ENCODE assay signal across 16 mouse cellular contexts in the genomic region with DNA sequence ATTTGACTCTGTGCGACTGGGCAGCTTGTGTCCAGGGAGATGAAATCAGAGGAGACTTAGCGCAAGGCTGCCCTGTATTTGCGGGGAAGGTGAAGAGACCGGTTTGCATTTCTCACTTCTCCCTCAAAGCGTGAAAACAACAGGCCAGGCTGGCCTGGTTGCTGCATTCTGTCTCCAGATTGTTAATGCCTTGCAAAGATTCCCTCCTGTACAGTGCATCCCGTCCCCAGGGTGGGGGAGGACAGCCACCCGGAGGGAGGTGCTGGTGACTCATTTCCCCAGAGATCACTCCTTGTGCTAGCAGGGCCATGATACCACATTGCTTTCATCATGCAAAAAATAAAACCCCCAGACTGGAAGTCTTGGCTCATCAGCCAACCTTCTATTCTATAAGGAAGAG. TPM values are rescaled to one million over a fixed set of nuclear protein-coding genes. Genes with fewer than 3 reads are reported as not detected.
A peak's percentile ranks its signal among the peaks of the same experiment; 100 is the strongest.
DNase-seq lines count a peak whose midpoint lies in the region; ATAC-seq and TF ChIP-seq lines count a peak whose summit lies in the region.
"Had no signal": no experiment of that assay in that cellular context is flagged by ENCODE, and none has a peak within 500 bp of the region (broad histone marks: within the 10 kb centered on the region; RNA-seq: fewer than 3 reads in every experiment).

No protein-coding gene starts in this region.

- DNase-seq in adrenal gland, adult (ENCODE audit: inconsistent age in 2 of 2, low spot score in 1 of 2): peak; percentile 78 to 83
- no peak for DNase-seq in adrenal gland, adult 8-10 months
- no peak for DNase-seq in midbrain, embryonic 10.5 days (ENCODE audit: low spot score)
- DNase-seq in midbrain, postnatal 0 days (ENCODE audit: low spot score): no peak
- DNase-seq in CH12.LX (ENCODE audit: extremely low read depth) (peak; percentile 93), adipocyte (ENCODE audit: low spot score) (no peak)
- DNase-seq in embryonic facial prominence, embryonic 10.5 days (ENCODE audit: low spot score): no peak
- DNase-seq in cerebellum, postnatal 36 days: no peak
- DNase-seq: cerebellum, adult 11-12 months had no signal

- in situ Hi-C loops in CH12.LX (cut with MboI; ENCODE audit: low pct_ligation_motif_present, low pct_unique_long_range_greater_than_20kb, low sequenced_read_pairs): loop anchor here (5.0 kb wide), 1 partner anchor 333 kb away; no protein-coding TSS in a partner anchor

- H3K4me3 ChIP-seq in midbrain, embryonic 10.5 days: no peak overlapping the region
- H3K4me3 ChIP-seq in midbrain, postnatal 0 days (ENCODE audit: low read depth, low read length): no peak overlapping the region
- no peak overlapping the region for H3K4me3 ChIP-seq in CH12.LX (replicated peaks in 1 of 3; ENCODE audit: low read depth in 2 of 3, low read length in 2 of 3, poor library complexity in 1 of 3)
- H3K4me3 ChIP-seq in embryonic facial prominence, embryonic 10.5 days: no peak overlapping the region

- H3K9ac ChIP-seq in midbrain, postnatal 0 days (replicated peaks; ENCODE audit: low read length, poor library complexity, severe bottlenecking): no peak overlapping the region
- 0 out of 2 replicates have a peak overlapping the region, but pooled peaks have one; percentile 35 for H3K9ac ChIP-seq in CH12.LX (ENCODE audit: insufficient read depth, low read depth)

- TF ChIP-seq RAD21 in CH12.LX (IDR thresholded peaks at IDR 0.05; ENCODE audit: low read depth, low read length): no peak; the same call in none of the 2 replicates

- TF ChIP-seq EP300 in CH12.LX (IDR thresholded peaks at IDR 0.05; ENCODE audit: low read length): peak; percentile 92

- 60% methylated on average over 7 of the region's 7 CpGs for WGBS in midbrain, embryonic 10.5 days
- WGBS in midbrain, postnatal 0 days: 58% methylated on average over 7 of the region's 7 CpGs
- WGBS in embryonic facial prominence, embryonic 10.5 days: 71% methylated on average over 7 of the region's 7 CpGs

- peak overlapping the region; percentile 14; the same call in 1 of the 2 replicates for H3K27ac ChIP-seq in midbrain, embryonic 10.5 days (replicated peaks)
- H3K27ac ChIP-seq in midbrain, postnatal 0 days (ENCODE audit: low read depth, low read length): no peak overlapping the region
- H3K27ac ChIP-seq in CH12.LX (ENCODE audit: insufficient read depth, low read depth): peak overlapping the region; percentile 17
- H3K27ac ChIP-seq in embryonic facial prominence, embryonic 10.5 days (replicated peaks): 0 out of 2 replicates have a peak overlapping the region, but pooled peaks have one; percentile 19

- peaks cover 52% of the 10 kb centered on the region for H3K4me1 ChIP-seq in midbrain, embryonic 10.5 days
- H3K4me1 ChIP-seq in midbrain, postnatal 0 days (ENCODE audit: insufficient read depth, low read length): no peaks in the 10 kb centered on the region
- peaks cover 5 to 38% of the 10 kb centered on the region in 2 experiments for H3K4me1 ChIP-seq in CH12.LX (ENCODE audit: control insufficient read depth in 1 of 2, insufficient read depth in 2 of 2)
- H3K4me1 ChIP-seq in embryonic facial prominence, embryonic 10.5 days: peaks cover 34% of the 10 kb centered on the region

- 0 out of 2 replicates have a peak, but pooled peaks have one; percentile 16 for TF ChIP-seq POLR2A in CH12.LX (IDR thresholded peaks at IDR 0.05; ENCODE audit: low read depth, low read length)

- no peaks in the 10 kb centered on the region for H3K36me3 ChIP-seq in midbrain, embryonic 10.5 days
- H3K36me3 ChIP-seq in midbrain, postnatal 0 days (ENCODE audit: insufficient read depth, low read length): no peaks in the 10 kb centered on the region
- H3K36me3 ChIP-seq in CH12.LX (replicated peaks in 1 of 2; ENCODE audit: control insufficient read depth in 1 of 2, insufficient read depth in 1 of 2, low read length in 1 of 2): no peaks in the 10 kb centered on the region
- H3K36me3 ChIP-seq in embryonic facial prominence, embryonic 10.5 days (replicated peaks): no peaks in the 10 kb centered on the region

- no peaks in the 10 kb centered on the region for H3K9me3 ChIP-seq in midbrain, embryonic 10.5 days (replicated peaks)
- no peaks in the 10 kb centered on the region for H3K9me3 ChIP-seq in midbrain, postnatal 0 days (ENCODE audit: low read length)
- H3K9me3 ChIP-seq in CH12.LX (replicated peaks; ENCODE audit: low read length): no peaks in the 10 kb centered on the region
- no peaks in the 10 kb centered on the region for H3K9me3 ChIP-seq in embryonic facial prominence, embryonic 10.5 days

- H3K4me2 ChIP-seq in midbrain, postnatal 0 days (ENCODE audit: low read depth, low read length, poor library complexity, severe bottlenecking): no peak overlapping the region
- H3K4me2 ChIP-seq in CH12.LX (ENCODE audit: insufficient read depth, low read depth, poor library complexity, severe bottlenecking): peak overlapping the region; percentile 78

- peaks cover 17% of the 10 kb centered on the region for H3K27me3 ChIP-seq in midbrain, embryonic 10.5 days (ENCODE audit: low read depth, poor library complexity, severe bottlenecking)
- no peaks in the 10 kb centered on the region for H3K27me3 ChIP-seq in midbrain, postnatal 0 days (ENCODE audit: insufficient read depth, low read length)
- no peaks in the 10 kb centered on the region for H3K27me3 ChIP-seq in CH12.LX (replicated peaks)
- peaks cover 3% of the 10 kb centered on the region; the same call in 1 of the 2 replicates for H3K27me3 ChIP-seq in embryonic facial prominence, embryonic 10.5 days (replicated peaks; ENCODE audit: low read depth, poor library complexity, severe bottlenecking)

- H3K79me2 ChIP-seq in CH12.LX (replicated peaks; ENCODE audit: control insufficient read depth, extremely low read depth, insufficient read depth, poor library complexity, severe bottlenecking): no peaks in the 10 kb centered on the region

- no peak for TF ChIP-seq CTCF in midbrain, postnatal 0 days (IDR thresholded peaks at IDR 0.05)
- no peak for TF ChIP-seq CTCF in CH12.LX (conservative IDR thresholded peaks at IDR 0.05 in 1 of 2, IDR thresholded peaks at IDR 0.05 in 1 of 2; ENCODE audit: low read depth in 2 of 2, low read length in 2 of 2)

- dilution Hi-C loops in CH12.LX (cut with MboI; ENCODE audit: extremely low pct_ligation_motif_present, extremely low pct_unique_long_range_greater_than_20kb, low sequenced_read_pairs): no loop called here

- ATAC-seq in midbrain, postnatal 0 days (ENCODE audit: low FRiP score): no peak

TF ChIP-seq in CH12.LX, 34 proteins besides CTCF, POLR2A, EP300 and RAD21 (continues in another document):
- TF ChIP-seq GABPA (IDR thresholded peaks at IDR 0.05; ENCODE audit: insufficient replicate concordance, low read depth, low read length) (no peak), JUND (conservative IDR thresholded peaks at IDR 0.05; ENCODE audit: low read depth, low read length) (peak; percentile 85), MAZ (IDR thresholded peaks at IDR 0.05; ENCODE audit: low read depth, low read length) (peak; percentile 92), TBP (conservative IDR thresholded peaks at IDR 0.05; ENCODE audit: low read depth, low read length) (0 out of 2 replicates have a peak, but pooled peaks have one; percentile 69), MEF2A (IDR thresholded peaks at IDR 0.05; ENCODE audit: borderline replicate concordance, low read depth, low read length) (peak; percentile 82), NELFE (IDR thresholded peaks at IDR 0.05; ENCODE audit: low read depth, low read length) (no peak), ELF1 (IDR thresholded peaks at IDR 0.05; ENCODE audit: low read depth, low read length) (peak; percentile 22; the same call in 1 of the 2 replicates), E2F4 (IDR thresholded peaks at IDR 0.05; ENCODE audit: insufficient replicate concordance, low read depth, low read length) (no peak), ZMIZ1 (IDR thresholded peaks at IDR 0.05; ENCODE audit: low read depth, low read length) (peak; percentile 44; the same call in 1 of the 2 replicates), PAX5 (IDR thresholded peaks at IDR 0.05; ENCODE audit: low read length) (no peak), MYC (IDR thresholded peaks at IDR 0.05; ENCODE audit: low read depth, low read length) (no peak), ZNF384 (IDR thresholded peaks at IDR 0.05; ENCODE audit: low read depth, low read length) (no peak), IRF4 (IDR thresholded peaks at IDR 0.05; ENCODE audit: low read depth, low read length) (peak; percentile 94), RCOR1 (conservative IDR thresholded peaks at IDR 0.05; ENCODE audit: low read depth, low read length) (peak; percentile 76; the same call in 1 of the 2 replicates), ZKSCAN1 (IDR thresholded peaks at IDR 0.05; ENCODE audit: borderline replicate concordance, low read depth, low read length) (no peak), BHLHE40 (IDR thresholded peaks at IDR 0.05; ENCODE audit: low read depth, low read length) (peak; percentile 78), KAT2A (IDR thresholded peaks at IDR 0.05; ENCODE audit: insufficient replicate concordance, low read length) (peak; percentile 69; the same call in 1 of the 2 replicates), MAX (IDR thresholded peaks at IDR 0.05; ENCODE audit: low read length) (peak; percentile 72), USF2 (conservative IDR thresholded peaks at IDR 0.05; ENCODE audit: low read depth, low read length) (no peak), UBTF (IDR thresholded peaks at IDR 0.05; ENCODE audit: low read depth, low read length) (0 out of 2 replicates have a peak, but pooled peaks have one; percentile 77), MXI1 (IDR thresholded peaks at IDR 0.05; ENCODE audit: low read depth, low read length) (peak; percentile 77), SMC3 (IDR thresholded peaks at IDR 0.05; ENCODE audit: low read depth, low read length) (peak; percentile 22), TCF12 (IDR thresholded peaks at IDR 0.05; ENCODE audit: low read depth, low read length) (peak; percentile 76), ZC3H11A (IDR thresholded peaks at IDR 0.05; ENCODE audit: low read depth, low read length) (no peak), ETS1 (conservative IDR thresholded peaks at IDR 0.05; ENCODE audit: low read depth, low read length) (peak; percentile 89), HCFC1 (IDR thresholded peaks at IDR 0.05; ENCODE audit: low read depth, low read length) (no peak)

RNA-seq across cellular contexts. Expression of a gene that starts 33.5 kb away (rescaled TPM):
- total RNA-seq in adrenal gland, adult 8-10 months (2022): not detected
- polyA plus RNA-seq in midbrain, embryonic 10.5 days (2016; fragmentation: Nextera tagmentation; extraction: Ambion mirVana): not detected in 2 replicates
- total RNA-seq in midbrain, postnatal 0 days (2014; rRNA removed): not detected in 2 replicates
- not detected in 2 replicates for polyA plus RNA-seq in midbrain, postnatal 0 days (2015; fragmentation: Nextera tagmentation; extraction: Ambion mirVana)
- 0.55 and 1.3 TPM in 2 replicates for total RNA-seq in CH12.LX (2012; rRNA removed)
- total RNA-seq in CH12.LX (2014; rRNA removed): 0.87 and 1.2 TPM in 2 replicates
- polyA plus RNA-seq in CH12.LX (2012; ENCODE audit: insufficient read length, low read depth): 2.9 and 3.3 TPM in 2 replicates
- polyA plus RNA-seq in embryonic facial prominence, embryonic 10.5 days (2016; fragmentation: Nextera tagmentation; extraction: Ambion mirVana): not detected in 2 replicates
- total RNA-seq: adrenal gland, postnatal 4 days; left cerebral cortex, adult 8-10 months had no signal
- polyA plus RNA-seq: heart, postnatal 0 days; intestine, embryonic 14.5 days; lung, embryonic 16.5 days; spleen, adult 2 months; thymus, postnatal 0 days had no signal

Comparison
In these comparisons a context has a peak if more than half of its experiments do, and no peak if none do; other contexts are left out.
1. DNase-seq: peak in adrenal gland, adult (2 of 2) and CH12.LX (single experiment); none in adrenal gland, adult 8-10 months (single experiment), midbrain, embryonic 10.5 days (single experiment), midbrain, postnatal 0 days (single experiment), embryonic facial prominence, embryonic 10.5 days (single experiment), cerebellum, postnatal 36 days (0 of 2) and adipocyte (single experiment).